Mouse (Mus musculus) neural tube, embryonic 15.5 days (tissue): ENCODE data around the gene Ankrd11. TPM values are rescaled to one million over a fixed set of nuclear protein-coding genes. Genes with fewer than 3 reads are reported as not detected.

Source experiments
- ATAC-seq: fragments of 200-750 bp; cut with Nextera tagmentation; 2 replicates; pipeline ENCODE4 v1.8.0; 2017; ENCODE audit warnings: mild to moderate bottlenecking, moderate TSS enrichment, moderate library complexity; ENCODE audit not compliant: low FRiP score
- H3K27ac ChIP-seq: fragments of 300-500 bp; sonication (generic); replicated peaks from 2 replicates; pipeline ENCODE4 v1.5.1; 2015; ENCODE audit warnings: mild to moderate bottlenecking, inconsistent platforms
- H3K27me3 ChIP-seq: fragments of 300-500 bp; sonication (generic); replicated peaks from 2 replicates; pipeline ENCODE4 v1.6.1; 2015; ENCODE audit warnings: inconsistent platforms
- H3K36me3 ChIP-seq: fragments of 300-500 bp; sonication (generic); 2 replicates; pipeline ENCODE4 v1.6.1; 2015; ENCODE audit warnings: inconsistent platforms
- H3K4me1 ChIP-seq: fragments of 300-500 bp; sonication (generic); 2 replicates; pipeline ENCODE4 v1.6.1; 2015; ENCODE audit warnings: inconsistent platforms
- H3K4me2 ChIP-seq: fragments of 300-500 bp; sonication (generic); 2 replicates; pipeline ENCODE4 v1.6.1; 2015; ENCODE audit warnings: inconsistent platforms, mild to moderate bottlenecking, moderate library complexity
- H3K4me3 ChIP-seq: fragments of 300-500 bp; sonication (generic); replicated peaks from 2 replicates; pipeline ENCODE4 v1.5.1; 2015; ENCODE audit warnings: mild to moderate bottlenecking, inconsistent platforms
- H3K9ac ChIP-seq: fragments of 300-500 bp; sonication (generic); replicated peaks from 2 replicates; pipeline ENCODE4 v1.6.1; 2015; ENCODE audit warnings: mild to moderate bottlenecking, inconsistent platforms
- H3K9me3 ChIP-seq: fragments of 300-500 bp; sonication (generic); replicated peaks from 2 replicates; pipeline ENCODE4 v1.6.1; 2016; ENCODE audit warnings: inconsistent platforms
- WGBS: fragments of 180-500 bp; shearing (Covaris S2); methylation state at CpG from one replicate; pipeline ENCODE4 v1.1.7; 2015; ENCODE audit warnings: mixed read lengths; 5-methylcytosine and 5-hydroxymethylcytosine counted together
- polyA plus RNA-seq: library from polyadenylated mRNA; unstranded; fragments of >200 nt; fragmentation: Nextera tagmentation; extraction: Ambion mirVana; gene quantifications from 2 replicates; pipeline ENCODE4 v1.2.1, GENCODE M21; 2015

Ankrd11 gene
- polyA plus RNA-seq, 1 experiment from 2014 or later, result 59.9 TPM

GRCm38 (mm10) chr8:122901476-122901875 is 140.6 kb downstream of the Ankrd11 start:
- WGBS, result 93% methylated on average over 7 of the region's 7 CpGs
- no peak for ATAC-seq
- H3K4me2 ChIP-seq, result no peak overlapping the region

GRCm38 (mm10) chr8:122899085-122899484 is 143.0 kb downstream of the Ankrd11 start:
- WGBS, result 79% methylated on average over 5 of the region's 5 CpGs
- Histone ChIP-seq H3K27me3 (no peaks in the 10 kb centered on the region), H3K4me1 (no peaks in the 10 kb centered on the region), H3K4me3 (no peak overlapping the region), H3K36me3 (peaks cover 48% of the 10 kb centered on the region), H3K4me2 (no peak overlapping the region), H3K9me3 (no peaks in the 10 kb centered on the region), H3K9ac (no peak overlapping the region), H3K27ac (no peak overlapping the region)
- no peak for ATAC-seq

More at GRCm38 (mm10) chr8:122901476-122901875, 140.6 kb downstream of the Ankrd11 start:
- Histone ChIP-seq H3K27ac (no peak overlapping the region), H3K9me3 (no peaks in the 10 kb centered on the region), H3K4me1 (peaks cover 5% of the 10 kb centered on the region), H3K4me3 (no peak overlapping the region), H3K9ac (no peak overlapping the region), H3K36me3 (peaks cover 24% of the 10 kb centered on the region), H3K27me3 (no peaks in the 10 kb centered on the region)

- Histone ChIP-seq H3K9me3 (no peaks in the 10 kb centered on the region), H3K4me2 (no peak overlapping the region), H3K4me3 (no peak overlapping the region), H3K4me1 (no peaks in the 10 kb centered on the region), H3K9ac (no peak overlapping the region), H3K27me3 (no peaks in the 10 kb centered on the region), H3K27ac (no peak overlapping the region), H3K36me3 (peaks cover 54% of the 10 kb centered on the region)
- no peak for ATAC-seq
- 95% methylated on average over 12 of the region's 12 CpGs for WGBS
These were observed 143.6 kb downstream of the Ankrd11 start for GRCm38 (mm10) chr8:122898473-122898872.

GRCm38 (mm10) chr8:122898018-122898417 is 144.1 kb downstream of the Ankrd11 start:
- H3K9ac ChIP-seq, result no peak overlapping the region
- no peak overlapping the region for H3K4me3 ChIP-seq
- H3K27ac ChIP-seq, result no peak overlapping the region
- no peaks in the 10 kb centered on the region for H3K4me1 ChIP-seq
- peaks cover 58% of the 10 kb centered on the region for H3K36me3 ChIP-seq
- ATAC-seq, result no peak
- H3K4me2 ChIP-seq, result no peak overlapping the region
- WGBS, result 92% methylated on average over 4 of the region's 4 CpGs
- no peaks in the 10 kb centered on the region for H3K27me3 ChIP-seq
- no peaks in the 10 kb centered on the region for H3K9me3 ChIP-seq

- peaks cover 67% of the 10 kb centered on the region for H3K36me3 ChIP-seq
- no peak overlapping the region for H3K27ac ChIP-seq
- ATAC-seq, result no peak
- WGBS, result 91% methylated on average over 8 of the region's 8 CpGs
- H3K4me3 ChIP-seq, result no peak overlapping the region
- H3K4me2 ChIP-seq, result no peak overlapping the region
- no peak overlapping the region for H3K9ac ChIP-seq
- no peaks in the 10 kb centered on the region for H3K9me3 ChIP-seq
- no peaks in the 10 kb centered on the region for H3K27me3 ChIP-seq
- H3K4me1 ChIP-seq, result no peaks in the 10 kb centered on the region
These were observed 144.9 kb downstream of the Ankrd11 start for GRCm38 (mm10) chr8:122897200-122897599.

- Histone ChIP-seq H3K4me2 (no peak overlapping the region), H3K4me3 (no peak overlapping the region), H3K4me1 (no peaks in the 10 kb centered on the region), H3K27me3 (no peaks in the 10 kb centered on the region), H3K9ac (no peak overlapping the region), H3K27ac (no peak overlapping the region), H3K9me3 (no peaks in the 10 kb centered on the region), H3K36me3 (peaks cover 75% of the 10 kb centered on the region)
- 93% methylated on average over 11 of the region's 11 CpGs for WGBS
- no peak for ATAC-seq
These were observed 145.8 kb downstream of the Ankrd11 start for GRCm38 (mm10) chr8:122896317-122896716.

- no peak overlapping the region for H3K9ac ChIP-seq
- H3K27ac ChIP-seq, result no peak overlapping the region
- no peaks in the 10 kb centered on the region for H3K9me3 ChIP-seq
- no peaks in the 10 kb centered on the region for H3K27me3 ChIP-seq
- no peaks in the 10 kb centered on the region for H3K4me1 ChIP-seq
- ATAC-seq, result no peak
- no peak overlapping the region for H3K4me3 ChIP-seq
- WGBS, result 94% methylated on average over 12 of the region's 12 CpGs
- H3K36me3 ChIP-seq, result peaks cover 93% of the 10 kb centered on the region
- no peak overlapping the region for H3K4me2 ChIP-seq
These were observed 148.6 kb downstream of the Ankrd11 start for GRCm38 (mm10) chr8:122893451-122893850.

GRCm38 (mm10) chr8:122891440-122891839 is 150.6 kb downstream of the Ankrd11 start:
- WGBS, result 88% methylated on average over 12 of the region's 12 CpGs
- H3K4me2 ChIP-seq, result no peak overlapping the region
- no peak overlapping the region for H3K27ac ChIP-seq
- no peak overlapping the region for H3K9ac ChIP-seq
- no peaks in the 10 kb centered on the region for H3K9me3 ChIP-seq
- no peak overlapping the region for H3K4me3 ChIP-seq
- no peaks in the 10 kb centered on the region for H3K4me1 ChIP-seq
- ATAC-seq, result no peak
- peaks cover 96% of the 10 kb centered on the region for H3K36me3 ChIP-seq
- H3K27me3 ChIP-seq, result no peaks in the 10 kb centered on the region

- no peak overlapping the region for H3K4me2 ChIP-seq
- 90% methylated on average over 10 of the region's 10 CpGs for WGBS
- no peak overlapping the region for H3K9ac ChIP-seq
- H3K4me1 ChIP-seq, result no peaks in the 10 kb centered on the region
- no peaks in the 10 kb centered on the region for H3K27me3 ChIP-seq
- H3K27ac ChIP-seq, result no peak overlapping the region
- H3K9me3 ChIP-seq, result no peaks in the 10 kb centered on the region
- no peak overlapping the region for H3K4me3 ChIP-seq
- ATAC-seq, result no peak
- peaks cover 66% of the 10 kb centered on the region for H3K36me3 ChIP-seq
These were observed 158.4 kb downstream of the Ankrd11 start for GRCm38 (mm10) chr8:122883671-122884070.

- H3K4me2 ChIP-seq, result no peak overlapping the region
- ATAC-seq, result no peak
- WGBS, result 44% methylated on average over 3 of the region's 3 CpGs
- H3K9ac ChIP-seq, result no peak overlapping the region
- H3K36me3 ChIP-seq, result peaks cover 33% of the 10 kb centered on the region
- H3K27me3 ChIP-seq, result no peaks in the 10 kb centered on the region
- H3K9me3 ChIP-seq, result no peaks in the 10 kb centered on the region
- H3K4me3 ChIP-seq, result no peak overlapping the region
- no peak overlapping the region for H3K27ac ChIP-seq
- no peaks in the 10 kb centered on the region for H3K4me1 ChIP-seq
These were observed 161.8 kb downstream of the Ankrd11 start for GRCm38 (mm10) chr8:122880302-122880701.

GRCm38 (mm10) chr8:122878231-122878630 is 163.8 kb downstream of the Ankrd11 start:
- no peak for ATAC-seq
- no peaks in the 10 kb centered on the region for H3K4me1 ChIP-seq
- H3K9me3 ChIP-seq, result no peaks in the 10 kb centered on the region
- 97% methylated on average over 3 of the region's 3 CpGs for WGBS
- no peaks in the 10 kb centered on the region for H3K27me3 ChIP-seq
- H3K4me3 ChIP-seq, result no peak overlapping the region
- H3K36me3 ChIP-seq, result peaks cover 14% of the 10 kb centered on the region
- no peak overlapping the region for H3K27ac ChIP-seq
- H3K9ac ChIP-seq, result no peak overlapping the region
- H3K4me2 ChIP-seq, result no peak overlapping the region

- H3K27ac ChIP-seq, result no peak overlapping the region
- H3K4me3 ChIP-seq, result no peak overlapping the region
- no peak overlapping the region for H3K9ac ChIP-seq
- no peaks in the 10 kb centered on the region for H3K36me3 ChIP-seq
- no peak for ATAC-seq
- 0 out of 2 replicates have a peak, but pooled peaks cover 4% of the 10 kb centered on the region for H3K4me1 ChIP-seq
- 67% methylated on average over 5 of the region's 5 CpGs for WGBS
- H3K4me2 ChIP-seq, result no peak overlapping the region
- no peaks in the 10 kb centered on the region for H3K9me3 ChIP-seq
- H3K27me3 ChIP-seq, result no peaks in the 10 kb centered on the region
These were observed 166.9 kb downstream of the Ankrd11 start for GRCm38 (mm10) chr8:122875186-122875585.

- Histone ChIP-seq H3K36me3 (no peaks in the 10 kb centered on the region), H3K4me3 (no peak overlapping the region), H3K4me2 (no peak overlapping the region), H3K27ac (no peak overlapping the region), H3K9me3 (no peaks in the 10 kb centered on the region), H3K27me3 (no peaks in the 10 kb centered on the region), H3K4me1 (0 out of 2 replicates have a peak, but pooled peaks cover 4% of the 10 kb centered on the region), H3K9ac (no peak overlapping the region)
- WGBS, result 23% methylated on average over 6 of the region's 6 CpGs
- no peak for ATAC-seq
These were observed 168.9 kb downstream of the Ankrd11 start for GRCm38 (mm10) chr8:122873171-122873570.
